Mouse (Mus musculus) liver, embryonic 11.5 days (tissue): ENCODE results near the gene 4930486L24Rik. TPM values are rescaled to one million over a fixed set of nuclear protein-coding genes. Genes with fewer than 3 reads are reported as not detected.

Source experiments
- ATAC-seq: fragments of 200-750 bp; cut with Nextera tagmentation; replicated peaks from 2 replicates; pipeline ENCODE4 v1.8.0; 2017; ENCODE audit warnings: moderate number of reproducible peaks, mild to moderate bottlenecking, moderate TSS enrichment, moderate library complexity; ENCODE audit not compliant: low FRiP score
- DNase-seq: peaks from one replicate; pipeline ENCODE4 v3.0.0-alpha.2; 2017; ENCODE audit warnings: low spot score
- H3K27ac ChIP-seq: fragments of 300-500 bp; sonication (generic); 2 replicates; pipeline ENCODE4 v1.5.1; 2014; ENCODE audit warnings: mild to moderate bottlenecking, low read depth, low read length, control low read depth
- H3K27me3 ChIP-seq: fragments of 300-500 bp; sonication (generic); replicated peaks from 2 replicates; pipeline ENCODE4 v1.6.1; 2014; ENCODE audit warnings: low read length, mixed read lengths; ENCODE audit not compliant: control insufficient read depth, insufficient read depth
- H3K36me3 ChIP-seq: fragments of 300-500 bp; sonication (generic); 2 replicates; pipeline ENCODE4 v1.6.1; 2014; ENCODE audit warnings: mild to moderate bottlenecking, low read length, moderate library complexity, mixed read lengths; ENCODE audit not compliant: control insufficient read depth, insufficient read depth
- H3K4me1 ChIP-seq: fragments of 300-500 bp; sonication (generic); replicated peaks from 2 replicates; pipeline ENCODE4 v1.6.1; 2014; ENCODE audit warnings: low read length, mixed read lengths; ENCODE audit not compliant: control insufficient read depth, insufficient read depth
- H3K4me2 ChIP-seq: fragments of 300-500 bp; sonication (generic); 2 replicates; pipeline ENCODE4 v1.6.1; 2014; ENCODE audit warnings: mild to moderate bottlenecking, control low read depth, moderate library complexity
- H3K4me3 ChIP-seq: fragments of 300-500 bp; sonication (generic); 2 replicates; pipeline ENCODE4 v1.5.1; 2014; ENCODE audit warnings: low read depth, low read length, control low read depth
- H3K9ac ChIP-seq: fragments of 300-500 bp; sonication (generic); 2 replicates; pipeline ENCODE4 v1.6.1; 2014; ENCODE audit warnings: low read depth, low read length, control low read depth
- H3K9me3 ChIP-seq: fragments of 300-500 bp; sonication (generic); 2 replicates; pipeline ENCODE4 v1.6.1; 2016; ENCODE audit warnings: low read length, inconsistent platforms, mixed read lengths; ENCODE audit not compliant: control insufficient read depth
- WGBS: fragments of 180-500 bp; shearing (Covaris S2); extraction: QIAGEN DNeasy Blood & Tissue Kit; methylation state at CpG from one replicate; pipeline ENCODE4 v1.1.7; 2014; 5-methylcytosine and 5-hydroxymethylcytosine counted together
- polyA plus RNA-seq: library from polyadenylated mRNA; unstranded; fragments of >200 nt; fragmentation: Nextera tagmentation; extraction: Ambion mirVana; gene quantifications from 2 replicates; pipeline ENCODE4 v1.2.1, GENCODE M21; 2014

4930486L24Rik gene
- polyA plus RNA-seq, 1 experiment from 2014 or later = 0.18 TPM

- no peak for DNase-seq
- no peaks in the 10 kb centered on the region for H3K4me1 ChIP-seq
- no peak overlapping the region for H3K4me3 ChIP-seq
- H3K9me3 ChIP-seq = no peaks in the 10 kb centered on the region
- no peak overlapping the region for H3K4me2 ChIP-seq
- no peak overlapping the region for H3K9ac ChIP-seq
- H3K27me3 ChIP-seq = no peaks in the 10 kb centered on the region
- H3K36me3 ChIP-seq = no peaks in the 10 kb centered on the region
- H3K27ac ChIP-seq = no peak overlapping the region
- no peak for ATAC-seq
- WGBS = 82% methylated on average over 6 of the region's 6 CpGs
These were observed 21.6 kb downstream of the 4930486L24Rik start for GRCm38 (mm10) chr13:60842703-60843102.

- WGBS = 55% methylated on average over 2 of the region's 2 CpGs
- H3K4me3 ChIP-seq = no peak overlapping the region
- DNase-seq = no peak
- H3K36me3 ChIP-seq = no peaks in the 10 kb centered on the region
- ATAC-seq = no peak
- H3K4me1 ChIP-seq = no peaks in the 10 kb centered on the region
- no peak overlapping the region for H3K4me2 ChIP-seq
- H3K27ac ChIP-seq = no peak overlapping the region
- no peaks in the 10 kb centered on the region for H3K27me3 ChIP-seq
- H3K9ac ChIP-seq = no peak overlapping the region
- no peaks in the 10 kb centered on the region for H3K9me3 ChIP-seq
These were observed 24.8 kb downstream of the 4930486L24Rik start for GRCm38 (mm10) chr13:60839353-60839902.

- Histone ChIP-seq H3K4me3 (no peak overlapping the region), H3K36me3 (no peaks in the 10 kb centered on the region), H3K27me3 (no peaks in the 10 kb centered on the region), H3K9ac (no peak overlapping the region), H3K4me2 (no peak overlapping the region), H3K4me1 (no peaks in the 10 kb centered on the region), H3K9me3 (no peaks in the 10 kb centered on the region), H3K27ac (no peak overlapping the region)
- WGBS = 48% methylated on average over 3 of the region's 3 CpGs
- DNase-seq (no peak), ATAC-seq (no peak)
These were observed 38.2 kb downstream of the 4930486L24Rik start for GRCm38 (mm10) chr13:60826052-60826451.

- H3K27me3 ChIP-seq = no peaks in the 10 kb centered on the region
- H3K9me3 ChIP-seq = no peaks in the 10 kb centered on the region
- H3K27ac ChIP-seq = no peak overlapping the region
- no peaks in the 10 kb centered on the region for H3K36me3 ChIP-seq
- H3K9ac ChIP-seq = no peak overlapping the region
- WGBS = 73% methylated on average over 3 of the region's 3 CpGs
- no peak for DNase-seq
- ATAC-seq = no peak
- no peaks in the 10 kb centered on the region for H3K4me1 ChIP-seq
- H3K4me3 ChIP-seq = no peak overlapping the region
- H3K4me2 ChIP-seq = no peak overlapping the region
These were observed 43.6 kb downstream of the 4930486L24Rik start for GRCm38 (mm10) chr13:60820486-60821175.

- H3K36me3 ChIP-seq = no peaks in the 10 kb centered on the region
- H3K9ac ChIP-seq = no peak overlapping the region
- WGBS = 13% methylated on average over 7 of the region's 7 CpGs
- H3K4me1 ChIP-seq = no peaks in the 10 kb centered on the region
- H3K9me3 ChIP-seq = no peaks in the 10 kb centered on the region
- ATAC-seq (no peak), DNase-seq (peak; percentile 36)
- H3K4me3 ChIP-seq = no peak overlapping the region
- H3K27ac ChIP-seq = no peak overlapping the region
- no peaks in the 10 kb centered on the region for H3K27me3 ChIP-seq
- H3K4me2 ChIP-seq = no peak overlapping the region
These were observed 44.8 kb downstream of the 4930486L24Rik start for GRCm38 (mm10) chr13:60819469-60819868.

DNA sequence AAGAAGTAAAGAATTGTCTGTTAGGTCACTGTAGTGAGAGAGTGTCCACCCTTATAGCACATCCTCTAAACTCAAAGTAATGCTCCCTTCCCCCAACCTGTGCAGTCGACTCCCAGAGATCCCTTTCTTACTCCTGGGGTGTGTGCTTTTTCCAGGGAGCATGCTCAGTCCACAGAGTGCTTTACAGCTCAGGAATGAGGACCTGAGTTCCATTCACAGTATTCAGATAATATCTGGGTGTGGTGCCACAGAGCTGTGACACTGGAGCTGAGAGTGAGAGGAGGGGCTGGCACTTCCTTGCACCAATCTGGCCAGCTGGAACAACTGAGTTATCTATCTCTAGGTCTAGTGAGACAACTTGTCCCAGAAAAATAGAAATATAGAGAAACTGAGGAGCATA is 50.6 kb downstream of the 4930486L24Rik start:
- Histone ChIP-seq H3K9me3 (no peaks in the 10 kb centered on the region), H3K4me3 (no peak overlapping the region), H3K36me3 (no peaks in the 10 kb centered on the region), H3K27me3 (no peaks in the 10 kb centered on the region), H3K4me2 (no peak overlapping the region), H3K27ac (no peak overlapping the region), H3K9ac (no peak overlapping the region), H3K4me1 (no peaks in the 10 kb centered on the region)
- WGBS = 65% methylated on average over 1 of the region's 1 CpGs
- DNase-seq (no peak), ATAC-seq (no peak)

GRCm38 (mm10) chr13:60812768-60813167 is 51.5 kb downstream of the 4930486L24Rik start:
- H3K4me3 ChIP-seq = no peak overlapping the region
- H3K27ac ChIP-seq = no peak overlapping the region
- ATAC-seq = no peak
- no peaks in the 10 kb centered on the region for H3K27me3 ChIP-seq
- H3K9me3 ChIP-seq = no peaks in the 10 kb centered on the region
- 67% methylated on average over 6 of the region's 6 CpGs for WGBS
- no peak overlapping the region for H3K9ac ChIP-seq
- H3K4me2 ChIP-seq = no peak overlapping the region
- H3K36me3 ChIP-seq = no peaks in the 10 kb centered on the region
- H3K4me1 ChIP-seq = no peaks in the 10 kb centered on the region
- DNase-seq = no peak

DNA sequence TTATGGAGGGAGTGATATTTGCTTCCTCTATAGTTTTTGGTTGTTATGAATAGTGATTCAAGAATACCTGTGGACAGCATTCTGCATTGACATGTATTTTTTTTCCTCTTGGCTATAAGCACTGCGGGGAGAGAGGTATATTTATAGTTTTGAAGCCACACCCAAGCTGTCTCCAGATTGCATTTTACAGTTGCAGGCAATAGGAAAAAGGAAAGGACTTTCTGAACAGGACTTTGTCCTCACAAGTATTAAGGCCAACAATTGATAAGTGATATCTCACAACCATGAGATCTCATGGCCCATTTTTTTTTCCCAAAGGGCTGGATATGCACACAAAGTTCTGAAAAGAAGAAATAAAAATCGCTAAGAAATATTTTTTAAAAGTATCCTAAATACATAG is 54.6 kb downstream of the 4930486L24Rik start:
- ATAC-seq = no peak
- H3K36me3 ChIP-seq = no peaks in the 10 kb centered on the region
- H3K4me1 ChIP-seq = no peaks in the 10 kb centered on the region
- H3K27me3 ChIP-seq = no peaks in the 10 kb centered on the region
- H3K4me2 ChIP-seq = no peak overlapping the region
- H3K4me3 ChIP-seq = no peak overlapping the region
- no peaks in the 10 kb centered on the region for H3K9me3 ChIP-seq
- H3K27ac ChIP-seq = no peak overlapping the region
- no peak overlapping the region for H3K9ac ChIP-seq
- no peak for DNase-seq
- WGBS = 62% methylated on average over 2 of the region's 2 CpGs

GRCm38 (mm10) chr13:60802749-60803148 is 61.5 kb downstream of the 4930486L24Rik start, which contains the start of gene Ctsll3:
Ctsll3 (minus strand) TSS chr13:60802849.
- Histone ChIP-seq H3K4me1 (no peaks in the 10 kb centered on the region), H3K9me3 (no peaks in the 10 kb centered on the region), H3K4me3 (no peak within 1 kb of the TSS), H3K27ac (no peak within 1 kb of the TSS), H3K36me3 (no peaks in the 10 kb centered on the region), H3K4me2 (no peak within 1 kb of the TSS), H3K9ac (no peak within 1 kb of the TSS), H3K27me3 (no peaks in the 10 kb centered on the region)
- ATAC-seq (no peak), DNase-seq (no peak)
- WGBS = 44% methylated on average over 1 of the region's 1 CpGs
